Mouse (Mus musculus): Measurements from ENCODE around the gene Napsa. TPM values are rescaled to one million over a fixed set of nuclear protein-coding genes. Genes with fewer than 3 reads are reported as not detected.

Napsa gene
- total RNA-seq, 2 experiments from 2014 or later = 0.37 TPM; not detected in 1

- no peak for DNase-seq (ENCODE audit: low spot score in 2 of 2)
Observed at GRCm38 (mm10) chr7:44538756-44539624, 33.2 kb upstream of the Napsa start.

- DNase-seq (ENCODE audit: low spot score in 2 of 2) = no peak
Observed at GRCm38 (mm10) chr7:44542555-44542954, 29.6 kb upstream of the Napsa start.

GRCm38 (mm10) chr7:44543071-44543470, 29.1 kb upstream of the Napsa start:
- DNase-seq (ENCODE audit: low spot score in 2 of 2) = no peak

GRCm38 (mm10) chr7:44546274-44546673, 25.9 kb upstream of the Napsa start:
- DNase-seq (ENCODE audit: low spot score in 2 of 2) = no peak

GRCm38 (mm10) chr7:44547041-44547440, 25.1 kb upstream of the Napsa start:
- no peak for DNase-seq (ENCODE audit: low spot score in 2 of 2)

- no peak for DNase-seq (ENCODE audit: low spot score in 2 of 2)
Observed at GRCm38 (mm10) chr7:44547725-44548124, 24.5 kb upstream of the Napsa start.

- peak; percentile 99 to 100 for DNase-seq (ENCODE audit: low spot score in 2 of 2)
Observed at GRCm38 (mm10) chr7:44548497-44549087, 23.6 kb upstream of the Napsa start, which contains the start of gene Pold1. Gene Pold1 (minus strand): TSS chr7:44548849.

DNA sequence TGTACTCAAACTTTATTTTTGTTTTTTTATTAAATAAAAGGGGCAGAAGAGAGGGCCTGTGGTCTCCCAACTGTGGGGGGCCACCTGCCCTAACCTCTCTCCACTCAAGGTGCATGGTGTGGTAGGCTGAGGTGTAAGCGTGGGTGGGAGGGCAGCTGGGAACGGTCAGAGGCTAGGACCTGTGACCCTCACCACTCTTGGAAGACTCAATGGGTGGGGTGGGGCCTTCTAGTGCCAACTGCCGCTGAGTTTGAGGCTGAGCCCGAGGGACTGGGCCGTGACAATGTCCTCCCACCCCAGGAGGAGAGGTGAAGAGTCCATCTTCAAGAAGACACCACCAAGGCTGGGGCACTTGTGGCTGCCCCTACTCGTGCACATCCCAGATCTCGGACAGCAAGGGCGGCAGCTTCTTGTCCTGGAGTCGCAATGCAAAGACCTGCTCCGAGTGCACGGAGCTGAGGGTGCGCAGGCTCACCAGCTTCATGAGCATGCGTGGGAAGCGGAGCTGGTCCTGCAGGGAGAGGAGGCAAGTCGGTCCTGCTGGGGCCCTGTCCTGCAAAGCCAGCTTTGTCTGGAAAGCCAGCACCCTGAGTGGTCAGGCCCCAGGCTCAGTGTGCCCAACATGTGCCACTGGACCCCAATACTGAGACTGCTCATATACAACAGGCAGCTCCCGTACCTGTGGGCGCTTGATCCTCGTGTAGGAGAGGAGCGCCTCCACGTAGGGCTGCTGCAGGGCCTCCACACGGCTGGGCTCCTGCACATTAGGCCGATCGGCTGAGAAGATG, 22.4 kb upstream of the Napsa start:
- DNase-seq (ENCODE audit: low spot score in 2 of 2) = no peak

DNA sequence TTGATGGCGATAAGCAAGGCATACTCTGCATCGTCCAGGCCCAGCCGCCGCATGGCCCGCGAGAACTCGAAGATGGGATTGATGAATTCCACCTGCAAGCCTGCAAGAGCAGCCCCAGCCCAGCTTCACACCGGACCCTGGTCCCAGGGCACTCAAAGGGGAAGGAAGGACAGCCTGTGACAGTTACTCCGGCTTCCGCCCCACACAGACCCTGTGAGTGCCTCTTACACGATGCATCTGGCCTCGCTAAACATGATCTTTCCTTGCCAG, 21.8 kb upstream of the Napsa start:
- DNase-seq (ENCODE audit: low spot score in 2 of 2) = no peak

GRCm38 (mm10) chr7:44551301-44551700, 20.9 kb upstream of the Napsa start:
- DNase-seq (ENCODE audit: low spot score in 2 of 2) = no peak

DNA sequence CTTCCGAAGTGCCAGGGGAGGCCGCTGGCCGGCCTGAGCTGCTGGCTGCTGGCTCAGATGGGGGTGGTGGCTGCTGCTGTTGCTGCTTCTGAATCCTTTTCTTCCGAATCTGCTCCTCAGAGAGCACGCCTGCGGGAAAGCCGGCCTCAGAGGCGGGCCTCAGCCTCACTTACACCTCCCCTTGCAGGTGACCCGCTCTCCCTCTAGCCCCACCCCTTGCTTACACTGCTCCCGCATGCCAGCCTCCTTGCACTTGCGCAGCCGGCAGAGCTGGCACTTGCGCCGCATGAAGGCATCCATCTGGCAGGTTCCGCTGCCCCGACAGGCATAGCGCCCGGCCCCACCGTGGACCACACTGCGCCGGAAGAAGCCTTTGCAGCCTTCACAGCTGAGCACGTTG, 20.4 kb upstream of the Napsa start:
- DNase-seq (ENCODE audit: low spot score in 2 of 2) = no peak

DNA sequence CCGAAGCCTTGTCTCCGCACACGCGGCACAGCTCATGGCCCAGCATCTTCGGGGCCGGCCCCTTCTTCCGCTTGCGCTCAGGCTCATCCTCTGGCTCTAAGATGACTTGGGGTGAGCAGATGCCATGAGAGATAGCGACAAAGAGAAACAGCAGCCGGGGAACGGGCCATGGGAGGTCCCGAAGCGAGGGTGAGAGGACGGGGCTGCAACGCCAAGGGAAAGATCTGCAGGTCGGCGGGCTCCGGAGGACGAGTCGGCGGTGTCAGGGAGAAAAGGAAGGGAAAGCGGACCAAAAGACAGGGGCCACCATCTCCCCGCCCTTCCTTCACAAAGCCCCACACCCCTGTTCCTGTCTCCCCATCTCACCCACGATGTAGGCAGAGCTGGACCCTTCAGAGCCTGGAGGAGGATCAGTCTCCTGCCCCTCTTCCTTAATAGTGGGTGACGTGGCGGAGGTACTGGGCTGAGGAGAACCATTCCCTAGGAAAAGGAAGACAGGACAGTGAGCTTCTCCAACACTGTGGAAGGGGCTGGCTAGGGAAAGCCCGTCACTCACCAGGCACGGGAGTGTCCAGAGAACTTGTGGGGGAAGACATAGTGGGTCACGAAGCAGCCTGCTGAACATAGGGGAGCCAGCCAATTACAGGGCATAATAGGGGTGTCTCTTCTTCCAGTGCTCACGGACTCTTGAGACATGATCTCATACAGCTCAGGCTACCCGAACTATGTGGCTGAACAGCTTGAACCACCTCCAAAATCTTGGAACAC, 19.9 kb upstream of the Napsa start:
- DNase-seq (ENCODE audit: low spot score in 2 of 2) = no peak

GRCm38 (mm10) chr7:44553196-44553764, 18.9 kb upstream of the Napsa start:
- peak; percentile 29 to 52 for DNase-seq (ENCODE audit: low spot score in 2 of 2)

DNA sequence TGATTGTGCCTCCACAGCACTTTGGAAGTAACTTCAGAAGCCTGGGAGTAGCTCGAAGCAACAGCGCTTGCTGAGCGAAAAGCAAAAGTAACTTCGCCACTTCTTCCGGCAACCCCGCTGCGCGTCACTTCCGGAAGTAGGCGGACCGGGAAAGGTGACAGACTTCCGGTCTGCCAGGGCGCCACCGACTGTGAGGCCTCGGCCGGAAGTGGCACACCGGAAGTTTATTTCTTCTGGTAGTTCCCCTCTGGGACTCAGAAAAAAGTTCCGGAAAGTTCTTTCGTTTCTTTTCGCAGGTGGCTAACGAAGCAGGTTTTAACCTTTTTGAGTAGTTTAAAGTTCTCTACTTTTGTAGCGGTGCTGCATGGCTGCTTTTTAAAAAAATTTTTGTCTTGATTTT, 18.4 kb upstream of the Napsa start, which contains the start of gene Nr1h2:
Gene Nr1h2 (minus strand): TSS at position 126 of the 400 bp plus-strand sequence.
- DNase-seq (ENCODE audit: low spot score in 2 of 2) = peak; percentile 98

GRCm38 (mm10) chr7:44557629-44558028, 14.6 kb upstream of the Napsa start:
- DNase-seq (ENCODE audit: low spot score in 2 of 2) = no peak

DNA sequence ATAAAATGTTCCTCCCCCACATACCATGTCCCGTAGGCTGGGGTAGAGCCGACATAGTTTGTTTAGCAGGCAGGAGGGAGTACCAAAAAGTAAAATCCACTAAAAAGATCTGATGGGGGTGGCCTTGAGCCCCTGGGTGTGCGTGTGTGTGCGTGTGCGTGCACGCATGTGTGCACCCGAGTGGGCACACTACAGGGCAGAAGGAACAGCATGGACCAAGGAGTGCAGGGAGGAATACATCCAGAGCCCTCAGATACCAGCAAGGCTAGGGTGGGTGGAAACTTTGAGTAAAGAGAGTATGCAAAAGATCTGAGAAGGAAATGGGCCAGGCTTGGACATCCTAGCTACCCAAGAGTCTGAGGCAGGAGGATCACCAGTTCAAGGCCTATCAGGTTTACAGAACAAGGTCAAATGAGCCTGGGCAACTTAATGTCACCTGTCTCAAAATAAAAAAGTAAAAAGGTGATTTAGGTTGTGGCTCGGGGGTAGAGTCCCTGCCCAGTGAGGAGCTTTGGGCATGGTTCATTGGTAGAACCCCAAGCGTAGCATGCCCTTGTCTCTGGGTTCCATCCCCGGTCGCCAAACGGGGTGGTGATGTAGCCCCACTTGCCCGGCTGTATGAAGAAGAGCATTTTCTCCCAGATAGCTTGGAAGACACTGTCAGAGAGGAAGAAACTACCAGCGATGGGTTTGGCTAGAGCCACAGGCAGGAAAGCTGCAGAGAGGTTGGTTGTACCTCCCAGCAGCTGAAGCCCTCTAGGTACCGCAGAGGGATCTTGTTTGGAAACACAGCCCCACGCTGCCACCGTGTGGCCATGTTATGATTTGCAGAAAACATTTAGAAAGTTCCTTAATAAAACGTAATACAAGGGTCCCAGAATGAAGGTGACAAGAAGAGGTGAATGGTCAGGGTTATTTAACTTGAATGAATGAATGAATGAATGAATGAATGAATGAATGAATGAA, 11.5 kb upstream of the Napsa start:
- peak; percentile 72 to 73 for DNase-seq (ENCODE audit: low spot score in 2 of 2)

GRCm38 (mm10) chr7:44563284-44563683, 8.9 kb upstream of the Napsa start:
- DNase-seq (ENCODE audit: low spot score in 2 of 2) = no peak

DNA sequence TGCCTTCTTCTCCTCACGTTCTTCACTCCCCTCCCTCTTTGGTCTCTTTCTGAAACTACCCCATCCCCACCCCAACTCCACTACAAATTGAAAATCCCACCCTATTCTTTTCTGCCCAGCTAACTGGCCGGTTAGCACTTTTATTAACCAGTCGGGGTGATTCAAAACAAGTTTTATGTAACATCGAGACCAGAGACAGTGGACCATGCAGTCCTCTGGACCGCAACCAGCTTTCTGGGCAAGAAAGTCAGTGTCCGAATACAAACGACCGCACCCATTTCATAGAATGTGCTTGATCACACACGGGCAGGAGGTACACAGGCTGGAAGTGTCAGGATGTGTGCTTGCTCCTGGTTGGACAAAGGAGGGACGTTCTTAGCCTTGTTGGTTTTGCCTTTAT, 7.7 kb upstream of the Napsa start:
- DNase-seq (ENCODE audit: low spot score in 2 of 2) = no peak

- no peak for DNase-seq (ENCODE audit: low spot score in 2 of 2)
Observed at GRCm38 (mm10) chr7:44565414-44565813, 6.8 kb upstream of the Napsa start.

DNA sequence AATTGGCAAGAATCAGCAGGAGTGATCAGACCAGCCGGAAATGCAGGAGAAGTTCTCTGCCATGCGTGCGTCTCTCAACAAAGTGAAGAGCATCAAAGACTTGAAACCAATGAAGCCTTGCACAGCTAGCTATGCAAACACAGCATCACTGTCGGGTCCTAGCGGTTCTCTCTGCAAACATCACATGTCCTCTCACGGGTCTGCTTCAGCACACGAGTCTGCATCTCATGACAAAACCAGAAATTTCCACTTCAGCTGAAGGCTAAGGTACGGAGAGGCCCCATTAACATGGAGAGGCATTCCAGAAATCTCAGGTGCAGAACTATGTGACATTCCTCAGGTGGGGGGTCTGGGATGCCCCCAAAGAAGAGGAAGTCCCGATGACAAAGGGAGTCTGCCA, 3.4 kb upstream of the Napsa start:
- no peak for DNase-seq (ENCODE audit: low spot score in 2 of 2)

Measured in left cerebral cortex, adult 18-20 months (tissue).